In the genomic region with DNA sequence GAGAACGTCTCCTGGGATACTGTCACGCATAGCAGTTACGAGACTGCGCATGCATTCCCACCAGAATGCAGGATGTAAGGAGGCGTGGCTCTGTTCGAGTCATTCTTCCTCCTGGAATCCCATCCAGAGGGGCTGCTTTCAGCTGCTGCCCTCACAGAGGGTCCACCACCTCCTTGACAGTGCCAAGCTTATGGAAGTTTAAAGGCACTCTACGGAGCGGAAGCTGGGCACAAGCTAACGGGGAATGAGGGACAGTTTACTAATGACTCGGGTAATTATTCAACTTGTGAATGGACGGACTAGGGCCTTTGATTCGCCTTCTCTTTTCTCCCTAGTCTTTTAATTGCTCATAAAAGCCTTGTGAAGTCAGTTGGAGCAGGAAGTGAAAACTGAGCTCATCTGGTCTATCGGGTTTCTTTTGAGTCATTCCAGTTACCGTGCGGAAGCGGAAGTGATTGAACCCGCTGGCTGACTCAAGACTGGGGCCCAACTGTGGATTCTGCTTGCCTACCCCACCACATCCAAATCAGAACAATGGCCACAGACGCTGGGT, we compare ENCODE assay signal across 8 mouse cellular contexts.
DNase-seq lines count a peak whose midpoint lies in the region; ATAC-seq and TF ChIP-seq lines count a peak whose summit lies in the region.

No protein-coding gene starts in this region.

- WGBS in lung, adult 2 months = 48% methylated on average over 18 of the region's 18 CpGs
- 56% methylated on average over 18 of the region's 18 CpGs for WGBS in heart, embryonic 12.5 days
- WGBS in limb, embryonic 10.5 days = 16% methylated on average over 18 of the region's 18 CpGs
- 40% methylated on average over 18 of the region's 18 CpGs for WGBS in midbrain, postnatal 0 days

- H3K36me3 ChIP-seq in heart, embryonic 12.5 days = no peaks in the 10 kb centered on the region
- H3K36me3 ChIP-seq in limb, embryonic 10.5 days = no peaks in the 10 kb centered on the region
- no peaks in the 10 kb centered on the region for H3K36me3 ChIP-seq in midbrain, postnatal 0 days (ENCODE audit: insufficient read depth, low read length)

- DNase-seq in lung, adult 2 months = no peak
- no peak for DNase-seq in lung, postnatal 10 days
- DNase-seq in brain, embryonic 18.5 days (ENCODE audit: low read depth, low spot score) = peak; percentile 16
- peak; percentile 57 for DNase-seq in limb, embryonic 10.5 days (ENCODE audit: low spot score)
- DNase-seq in midbrain, postnatal 0 days (ENCODE audit: low spot score) = peak; percentile 69
- peak; percentile 55 for DNase-seq in thymus, postnatal 4 days
- DNase-seq in ovary, postnatal 14 days (ENCODE audit: low spot score) = no peak

- peak overlapping the region; percentile 2; the same call in 1 of the 2 replicates for H3K9ac ChIP-seq in heart, embryonic 12.5 days
- no peak overlapping the region for H3K9ac ChIP-seq in midbrain, postnatal 0 days (replicated peaks; ENCODE audit: low read length, poor library complexity, severe bottlenecking)

- 0 out of 2 replicates have a peak, but pooled peaks cover 6% of the 10 kb centered on the region for H3K27me3 ChIP-seq in heart, embryonic 12.5 days (replicated peaks)
- H3K27me3 ChIP-seq in limb, embryonic 10.5 days (ENCODE audit: low read depth, poor library complexity, severe bottlenecking) = peaks cover 13% of the 10 kb centered on the region; the same call in 1 of the 2 replicates
- no peaks in the 10 kb centered on the region for H3K27me3 ChIP-seq in midbrain, postnatal 0 days (ENCODE audit: insufficient read depth, low read length)

- no peak overlapping the region for H3K27ac ChIP-seq in heart, embryonic 12.5 days (ENCODE audit: poor library complexity, severe bottlenecking)
- H3K27ac ChIP-seq in limb, embryonic 10.5 days = peak overlapping the region; percentile 74
- H3K27ac ChIP-seq in midbrain, postnatal 0 days (ENCODE audit: low read depth, low read length) = no peak overlapping the region

- H3K4me2 ChIP-seq in heart, embryonic 12.5 days = peak overlapping the region; percentile 38
- peak overlapping the region; percentile 36 for H3K4me2 ChIP-seq in midbrain, postnatal 0 days (ENCODE audit: low read depth, low read length, poor library complexity, severe bottlenecking)

- H3K9me3 ChIP-seq in heart, embryonic 12.5 days (replicated peaks) = no peaks in the 10 kb centered on the region
- no peaks in the 10 kb centered on the region for H3K9me3 ChIP-seq in limb, embryonic 10.5 days (replicated peaks)
- H3K9me3 ChIP-seq in midbrain, postnatal 0 days (ENCODE audit: low read length) = no peaks in the 10 kb centered on the region

- TF ChIP-seq POLR2A in lung, adult 2 months (IDR thresholded peaks at IDR 0.05; ENCODE audit: borderline replicate concordance, extremely low read depth, low read depth, low read length) = no peak

- no peaks in the 10 kb centered on the region for H3K4me1 ChIP-seq in lung, adult 2 months (ENCODE audit: control insufficient read depth, insufficient read depth, low read length)
- H3K4me1 ChIP-seq in heart, embryonic 12.5 days (replicated peaks) = peaks cover 8% of the 10 kb centered on the region; the same call in 1 of the 2 replicates
- H3K4me1 ChIP-seq in limb, embryonic 10.5 days = peaks cover 38% of the 10 kb centered on the region
- no peaks in the 10 kb centered on the region for H3K4me1 ChIP-seq in midbrain, postnatal 0 days (ENCODE audit: insufficient read depth, low read length)

- peak overlapping the region; percentile 11 for H3K4me3 ChIP-seq in lung, adult 2 months (replicated peaks; ENCODE audit: extremely low read depth, low read depth, low read length)
- H3K4me3 ChIP-seq in heart, embryonic 12.5 days = 0 out of 2 replicates have a peak overlapping the region, but pooled peaks have one; percentile 1
- peak overlapping the region; percentile 44 for H3K4me3 ChIP-seq in limb, embryonic 10.5 days
- peak overlapping the region; percentile 21; the same call in 1 of the 2 replicates for H3K4me3 ChIP-seq in midbrain, postnatal 0 days (ENCODE audit: low read depth, low read length)

- no peak for TF ChIP-seq CTCF in lung, adult 2 months (IDR thresholded peaks at IDR 0.05; ENCODE audit: insufficient read depth, low read length)
- no peak for TF ChIP-seq CTCF in midbrain, postnatal 0 days (IDR thresholded peaks at IDR 0.05)

- no peak for ATAC-seq in heart, embryonic 12.5 days (ENCODE audit: insufficient number of reproducible peaks, low FRiP score)
- peak; percentile 49 for ATAC-seq in midbrain, postnatal 0 days (ENCODE audit: low FRiP score)

Comparison
In these comparisons a context has a peak if more than half of its experiments do, and no peak if none do; other contexts are left out.
1. DNase-seq: peak in brain, embryonic 18.5 days (single experiment), limb, embryonic 10.5 days (single experiment), midbrain, postnatal 0 days (single experiment) and thymus, postnatal 4 days (single experiment); none in lung, adult 2 months (single experiment), lung, postnatal 10 days (single experiment) and ovary, postnatal 14 days (single experiment).
2. Peak in every context shown above with its lines, with median percentiles within 50 percentile points of each other: H3K4me3 ChIP-seq.